20 mouse cellular contexts compared by ENCODE assay signal in genomic region chr11:28835141-28835540, GRCm38 (mm10). TPM values are rescaled to one million over a fixed set of nuclear protein-coding genes. Genes with fewer than 3 reads are reported as not detected.
"Had no signal": no experiment of that assay in that cellular context is flagged by ENCODE, and none has a peak within 500 bp of the region (broad histone marks: within the 10 kb centered on the region; RNA-seq: fewer than 3 reads in every experiment).

No protein-coding gene starts in this region.

- H3K27me3 ChIP-seq: midbrain, embryonic 12.5 days; neural tube, embryonic 13.5 days; neural tube, embryonic 15.5 days had no signal

- H3K4me3 ChIP-seq: midbrain, embryonic 10.5 days; midbrain, embryonic 12.5 days; myocyte; neural tube, embryonic 13.5 days; neural tube, embryonic 15.5 days had no signal

- H3K9me3 ChIP-seq: midbrain, embryonic 10.5 days; midbrain, embryonic 12.5 days; neural tube, embryonic 13.5 days; neural tube, embryonic 15.5 days had no signal

- ATAC-seq: midbrain, embryonic 16.5 days had no signal

- DNase-seq: lung, embryonic 14.5 days; lung, postnatal 10 days; lung, postnatal 4 days; midbrain, embryonic 14.5 days; retina, postnatal 1 day; right cerebral cortex, adult 18-20 months; right cerebral cortex, postnatal 25 days; right cerebral cortex, postnatal 4 days; spleen, adult 18-20 months; thymus, adult 18-20 months; thymus, postnatal 14 days; thymus, postnatal 36 days had no signal

- H3K36me3 ChIP-seq: midbrain, embryonic 10.5 days; midbrain, embryonic 12.5 days; neural tube, embryonic 13.5 days; neural tube, embryonic 15.5 days had no signal

- H3K27ac ChIP-seq: midbrain, embryonic 10.5 days; midbrain, embryonic 12.5 days; neural tube, embryonic 13.5 days; neural tube, embryonic 15.5 days had no signal

- H3K4me1 ChIP-seq: midbrain, embryonic 10.5 days; midbrain, embryonic 12.5 days; neural tube, embryonic 13.5 days; neural tube, embryonic 15.5 days had no signal

- H3K4me2 ChIP-seq: lung, embryonic 14.5 days; midbrain, embryonic 12.5 days; neural tube, embryonic 13.5 days; neural tube, embryonic 15.5 days had no signal

- H3K9ac ChIP-seq: lung, embryonic 14.5 days; midbrain, embryonic 12.5 days; neural tube, embryonic 13.5 days; neural tube, embryonic 15.5 days had no signal

RNA-seq across cellular contexts. Expression of gene Efemp1, which starts 17.9 kb away (rescaled TPM):
- total RNA-seq: megakaryocyte, adult 5-6 weeks; megakaryocyte-erythroid progenitor cell, adult 5-6 weeks had no signal
